Mouse (Mus musculus) limb, embryonic 12.5 days (tissue): ENCODE results near the gene Tmbim1. TPM values are rescaled to one million over a fixed set of nuclear protein-coding genes. Genes with fewer than 3 reads are reported as not detected.

ENCODE experiments used
- ATAC-seq: fragments of 200-750 bp; cut with Nextera tagmentation; 2 replicates; pipeline ENCODE4 v1.8.0; 2017; ENCODE audit warnings: low read depth, moderate TSS enrichment; ENCODE audit not compliant: insufficient number of reproducible peaks, insufficient read depth, low FRiP score, low TSS enrichment
- H3K27ac ChIP-seq: fragments of 300-500 bp; sonication (generic); 2 replicates; pipeline ENCODE4 v1.5.1; 2016; ENCODE audit warnings: mild to moderate bottlenecking, moderate library complexity
- H3K27me3 ChIP-seq: fragments of 300-500 bp; sonication (generic); 2 replicates; pipeline ENCODE4 v1.6.1; 2016; ENCODE audit warnings: mild to moderate bottlenecking, moderate library complexity
- H3K36me3 ChIP-seq: fragments of 300-500 bp; sonication (generic); 2 replicates; pipeline ENCODE4 v1.6.1; 2016; ENCODE audit warnings: mild to moderate bottlenecking, moderate library complexity
- H3K4me1 ChIP-seq: fragments of 300-500 bp; sonication (generic); replicated peaks from 2 replicates; pipeline ENCODE4 v1.6.1; 2016
- H3K4me2 ChIP-seq: fragments of 300-500 bp; sonication (generic); 2 replicates; pipeline ENCODE4 v1.6.1; 2016; ENCODE audit warnings: mild to moderate bottlenecking, moderate library complexity
- H3K4me3 ChIP-seq: fragments of 300-500 bp; sonication (generic); replicated peaks from 2 replicates; pipeline ENCODE4 v1.5.1; 2016; ENCODE audit warnings: mild to moderate bottlenecking
- H3K9ac ChIP-seq: fragments of 300-500 bp; sonication (generic); replicated peaks from 2 replicates; pipeline ENCODE4 v1.6.1; 2016; ENCODE audit warnings: mild to moderate bottlenecking, moderate library complexity
- H3K9me3 ChIP-seq: fragments of 300-500 bp; sonication (generic); 2 replicates; pipeline ENCODE4 v1.6.1; 2016; ENCODE audit warnings: mild to moderate bottlenecking, moderate library complexity
- WGBS: fragments of 180-500 bp; shearing (Covaris S2); methylation state at CpG from one replicate; pipeline ENCODE4 v1.1.7; 2016; 5-methylcytosine and 5-hydroxymethylcytosine counted together
- polyA plus RNA-seq: library from polyadenylated mRNA; unstranded; fragments of >200 nt; fragmentation: Nextera tagmentation; extraction: Ambion mirVana; gene quantifications from 2 replicates; pipeline ENCODE4 v1.2.1, GENCODE M21; 2016

The Tmbim1 gene
- polyA plus RNA-seq, 1 experiment from 2014 or later = 18.0 TPM

GRCm38 (mm10) chr1:74239162-74239561, 66.3 kb downstream of the Tmbim1 start:
- Histone ChIP-seq H3K4me3 (no peak overlapping the region), H3K4me2 (peak overlapping the region; percentile 81; the same call in 1 of the 2 replicates)

More at GRCm38 (mm10) chr1:74239162-74239561, 66.3 kb downstream of the Tmbim1 start:
- Histone ChIP-seq H3K36me3 (no peaks in the 10 kb centered on the region), H3K9ac (peak overlapping the region; percentile 37; the same call in 1 of the 2 replicates), H3K9me3 (no peaks in the 10 kb centered on the region), H3K27me3 (no peaks in the 10 kb centered on the region), H3K27ac (no peak overlapping the region), H3K4me1 (peaks cover 33% of the 10 kb centered on the region)
- ATAC-seq = no peak
- 72% methylated on average over 7 of the region's 7 CpGs for WGBS

Other genes starting within 250 kb of the Tmbim1 start
- 36.7 and 44.9 TPM in 2 replicates for gene Tns1, start 181.2 kb downstream of the Tmbim1 start, polyA plus RNA-seq
- 0.15 and 0.18 TPM in 2 replicates for gene Rufy4, start 180.1 kb downstream of the Tmbim1 start, polyA plus RNA-seq
- gene Cxcr2, start 151.6 kb downstream of the Tmbim1 start, polyA plus RNA-seq = 0.06 and 0.09 TPM in 2 replicates
- gene Cxcr1, start 111.0 kb downstream of the Tmbim1 start, polyA plus RNA-seq = not detected in 2 replicates
- gene Arpc2, start 69.5 kb downstream of the Tmbim1 start, polyA plus RNA-seq = 343 and 345 TPM in 2 replicates
- 0.19 TPM in 1 of 2 replicates, not detected in the other for gene Gpbar1, start 27.1 kb downstream of the Tmbim1 start, polyA plus RNA-seq
- gene Aamp, start 20.9 kb downstream of the Tmbim1 start, polyA plus RNA-seq = 202 and 212 TPM in 2 replicates
- 106 TPM in 2 replicates for gene Pnkd, start 20.7 kb downstream of the Tmbim1 start, polyA plus RNA-seq
- gene Catip, start 56.5 kb upstream of the Tmbim1 start, polyA plus RNA-seq = 1.5 and 1.6 TPM in 2 replicates
- gene Slc11a1, start 69.6 kb upstream of the Tmbim1 start, polyA plus RNA-seq = 0.85 and 2.2 TPM in 2 replicates
- 75.3 and 78.5 TPM in 2 replicates for gene Ctdsp1, start 85.9 kb upstream of the Tmbim1 start, polyA plus RNA-seq
- gene Vil1, start 103.8 kb upstream of the Tmbim1 start, polyA plus RNA-seq = 0.19 TPM in 2 replicates
- 82.6 and 84.5 TPM in 2 replicates for gene Cnot9, start 200.4 kb upstream of the Tmbim1 start, polyA plus RNA-seq
- gene Plcd4, start 237.3 kb upstream of the Tmbim1 start, polyA plus RNA-seq = 0.51 and 1.0 TPM in 2 replicates
- 43.2 and 46.2 TPM in 2 replicates for gene Usp37, start 238.7 kb upstream of the Tmbim1 start, polyA plus RNA-seq